Mouse (Mus musculus): ENCODE measurements around the gene Gm20831.
"Not testable (repeated sequence)": the region's sequence is repeated elsewhere in the genome, so short reads cannot be mapped to it uniquely, and the experiment has no call there.

Gene Gm20831

DNA sequence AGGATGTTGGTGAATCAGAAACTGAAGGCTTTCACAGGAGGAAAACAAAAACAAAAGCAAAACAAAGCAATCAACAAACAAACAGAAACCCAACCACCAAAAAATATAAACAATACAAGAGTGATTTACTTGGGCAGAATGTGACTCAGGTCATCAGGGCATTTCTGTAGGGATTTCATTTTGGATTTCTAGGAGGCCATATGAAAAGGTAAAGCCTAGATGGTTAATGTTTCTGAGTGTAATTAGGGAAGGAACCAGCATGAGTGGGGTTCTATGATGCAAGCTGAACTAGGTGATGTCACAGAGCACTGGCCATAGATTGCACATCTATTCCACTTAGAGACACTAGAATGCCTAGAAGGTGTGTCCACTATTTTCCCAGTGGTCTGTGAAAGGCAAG, at the start of gene Gm20831, which contains the start of gene Gm20772:
Gene Gm20831, plus strand, starts transcription at position 301 of the 400 bp plus-strand sequence.
Gene Gm20772, plus strand, starts transcription at position 301 of the 400 bp plus-strand sequence.
- not testable (repeated sequence) for DNase-seq

DNA sequence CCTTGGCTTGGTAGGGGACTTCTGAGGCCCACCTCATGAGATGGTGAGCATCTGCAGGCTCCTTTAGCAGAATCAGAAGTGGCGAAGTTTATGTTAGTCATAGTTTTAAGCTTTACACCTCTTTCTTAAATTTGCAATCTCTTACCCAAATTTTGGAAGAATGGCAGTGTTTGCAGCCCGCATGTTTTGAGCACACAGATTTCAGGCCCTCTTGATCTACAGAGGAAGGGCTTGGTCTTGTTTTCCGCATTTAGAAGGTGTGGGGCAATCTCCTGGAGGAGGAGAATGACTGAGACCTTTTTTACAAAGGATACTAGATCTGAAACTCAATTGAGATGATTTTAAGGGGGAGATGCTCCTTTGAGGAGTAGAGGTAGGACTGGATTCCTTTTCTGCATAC, 28.4 kb upstream of the Gm20831 start, which contains the start of gene Gm21904:
Gene Gm21904, minus strand, starts transcription at position 101 of the 400 bp plus-strand sequence.
- DNase-seq, result not testable (repeated sequence)

DNA sequence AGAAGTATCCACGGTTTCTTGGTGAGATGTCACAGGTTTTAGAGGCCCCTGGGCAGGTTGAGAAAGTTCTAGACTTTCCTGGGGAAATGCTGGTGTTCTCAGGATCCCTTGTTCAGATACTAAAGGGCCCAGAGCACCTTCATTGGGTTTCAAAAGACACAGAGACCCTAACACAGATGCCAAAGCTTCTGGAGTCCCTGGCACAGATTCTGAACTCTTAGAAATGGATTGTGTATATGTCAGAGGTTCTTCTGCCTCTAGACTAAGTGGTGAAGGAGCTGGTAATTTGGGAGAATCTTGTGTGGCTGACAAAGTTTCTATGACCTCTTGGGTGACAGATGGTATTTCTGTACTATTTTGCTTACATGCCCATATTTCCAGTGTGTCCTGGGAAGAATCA, 62.7 kb downstream of the Gm20831 start, which contains the start of gene Srsy:
Gene Srsy, minus strand, starts transcription at position 101 of the 400 bp plus-strand sequence.
- DNase-seq, result not testable (repeated sequence)

Data from spleen, adult 18-20 months (tissue).